ENCODE assay signal across 8 mouse cellular contexts in genomic region chr6:49212931-49213580, GRCm38 (mm10). TPM values are rescaled to one million over a fixed set of nuclear protein-coding genes. Genes with fewer than 3 reads are reported as not detected.
DNase-seq lines count a peak whose midpoint lies in the region; ATAC-seq and TF ChIP-seq lines count a peak whose summit lies in the region.

No protein-coding gene starts in this region.

- TF ChIP-seq CTCF in E14TG2a.4 (conservative IDR thresholded peaks at IDR 0.05; ENCODE audit: low read length): no peak
- TF ChIP-seq CTCF in forebrain, postnatal 0 days (IDR thresholded peaks at IDR 0.05; ENCODE audit: low read depth): no peak

- peaks cover 10% of the 10 kb centered on the region; the same call in 1 of the 2 replicates for H3K36me3 ChIP-seq in E14TG2a.4 (ENCODE audit: insufficient read depth, low read length)
- H3K36me3 ChIP-seq in forebrain, postnatal 0 days (ENCODE audit: insufficient read depth): no peaks in the 10 kb centered on the region
- H3K36me3 ChIP-seq in liver, embryonic 16.5 days (ENCODE audit: control insufficient read depth, insufficient read depth): no peaks in the 10 kb centered on the region

- peak overlapping the region; percentile 66 for H3K9ac ChIP-seq in forebrain, postnatal 0 days
- H3K9ac ChIP-seq in liver, embryonic 16.5 days (ENCODE audit: low read depth, low read length): peak overlapping the region; percentile 76

- ATAC-seq in forebrain, postnatal 0 days: no peak
- ATAC-seq in liver, embryonic 16.5 days (ENCODE audit: low read depth): no peak

- peak overlapping the region; percentile 90 for H3K4me2 ChIP-seq in forebrain, postnatal 0 days (ENCODE audit: low read depth)
- peak overlapping the region; percentile 97 for H3K4me2 ChIP-seq in liver, embryonic 16.5 days (ENCODE audit: low read depth, low read length)

- 4% methylated on average over 20 of the region's 20 CpGs for WGBS in forebrain, postnatal 0 days
- 6% methylated on average over 20 of the region's 20 CpGs for WGBS in liver, embryonic 16.5 days (ENCODE audit: insufficient replicate concordance)

- H3K4me3 ChIP-seq in E14TG2a.4 (replicated peaks; ENCODE audit: low read length): peak overlapping the region; percentile 86
- peak overlapping the region; percentile 66 for H3K4me3 ChIP-seq in forebrain, postnatal 0 days (ENCODE audit: low read depth, low read length)
- H3K4me3 ChIP-seq in liver, embryonic 16.5 days (ENCODE audit: low read depth, low read length): peak overlapping the region; percentile 71

- no peaks in the 10 kb centered on the region for H3K27me3 ChIP-seq in E14TG2a.4 (ENCODE audit: insufficient read depth, low read length)
- H3K27me3 ChIP-seq in forebrain, postnatal 0 days (ENCODE audit: insufficient read depth, low read length): no peaks in the 10 kb centered on the region
- no peaks in the 10 kb centered on the region for H3K27me3 ChIP-seq in liver, embryonic 16.5 days (ENCODE audit: control insufficient read depth, insufficient read depth, low read depth, low read length)

- no peaks in the 10 kb centered on the region for H3K9me3 ChIP-seq in E14TG2a.4 (ENCODE audit: low read length)
- H3K9me3 ChIP-seq in forebrain, postnatal 0 days (ENCODE audit: low read length): no peaks in the 10 kb centered on the region
- no peaks in the 10 kb centered on the region for H3K9me3 ChIP-seq in liver, embryonic 16.5 days (replicated peaks; ENCODE audit: control insufficient read depth, low read length)

- DNase-seq in heart, adult 11 months: peak; percentile 77
- no peak for DNase-seq in heart, adult 8-10 months (ENCODE audit: low spot score)
- DNase-seq in forebrain, postnatal 0 days: no peak
- DNase-seq in spleen, adult 12 weeks (ENCODE audit: low spot score): no peak
- DNase-seq in left cerebral cortex, adult 11 months (ENCODE audit: low spot score): no peak
- DNase-seq in spleen, adult 18-20 months: no peak

- no peak overlapping the region for H3K27ac ChIP-seq in forebrain, postnatal 0 days (ENCODE audit: low read depth, low read length)
- peak overlapping the region; percentile 97 for H3K27ac ChIP-seq in liver, embryonic 16.5 days (ENCODE audit: low read length)

- H3K4me1 ChIP-seq in E14TG2a.4 (replicated peaks; ENCODE audit: low read depth, low read length): peaks cover 62% of the 10 kb centered on the region
- H3K4me1 ChIP-seq in forebrain, postnatal 0 days (ENCODE audit: insufficient read depth): peaks cover 11% of the 10 kb centered on the region
- peaks cover 43% of the 10 kb centered on the region for H3K4me1 ChIP-seq in liver, embryonic 16.5 days (ENCODE audit: control insufficient read depth, low read depth, low read length)

RNA-seq across cellular contexts. Expression of gene Igf2bp3, which starts 1.7 kb away (rescaled TPM):
- total RNA-seq in heart, adult 8-10 months (2022): not detected
- 9.1 and 12.8 TPM in 2 replicates for total RNA-seq in forebrain, postnatal 0 days (2014; rRNA removed)
- 12.3 and 13.5 TPM in 2 replicates for polyA plus RNA-seq in forebrain, postnatal 0 days (2015; fragmentation: Nextera tagmentation; extraction: Ambion mirVana)
- polyA plus RNA-seq in liver, embryonic 16.5 days (2015; fragmentation: Nextera tagmentation; extraction: Ambion mirVana): 16.4 and 17.9 TPM in 2 replicates

RNA-seq across cellular contexts. Expression of gene Tra2a, which starts 50.8 kb away (rescaled TPM):
- total RNA-seq in heart, adult 8-10 months (2022): 10 to 100 TPM; 20.0 to 27.3 (median 24.3) TPM
- 75.7 and 81.7 TPM in 2 replicates for total RNA-seq in forebrain, postnatal 0 days (2014; rRNA removed)
- polyA plus RNA-seq in forebrain, postnatal 0 days (2015; fragmentation: Nextera tagmentation; extraction: Ambion mirVana): 43.5 and 45.9 TPM in 2 replicates
- 38.0 and 42.4 TPM in 2 replicates for polyA plus RNA-seq in liver, embryonic 16.5 days (2015; fragmentation: Nextera tagmentation; extraction: Ambion mirVana)
